Mouse (Mus musculus): ENCODE data around the gene Nudcd2.

The Nudcd2 gene

DNA sequence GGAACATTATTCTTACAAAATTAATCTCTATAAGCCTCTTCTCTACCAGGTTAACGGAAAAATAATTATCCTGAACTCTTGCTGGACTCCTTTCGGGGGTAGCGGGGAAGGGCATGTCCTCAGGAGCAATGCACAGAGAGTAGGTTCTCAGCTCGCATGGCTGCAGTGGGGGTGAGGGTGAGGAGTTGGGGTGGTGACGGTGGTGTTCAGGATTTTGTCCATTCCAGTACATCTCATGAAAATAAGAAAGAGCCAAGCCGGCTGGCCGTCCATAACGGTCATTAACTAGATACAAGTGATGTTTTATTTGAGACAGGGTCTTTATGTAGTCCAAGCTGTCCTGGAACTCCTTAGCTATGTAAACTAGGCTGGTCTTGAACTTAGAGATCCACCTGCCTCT is 22.5 kb downstream of the Nudcd2 start:
- DNase-seq = no peak

DNA sequence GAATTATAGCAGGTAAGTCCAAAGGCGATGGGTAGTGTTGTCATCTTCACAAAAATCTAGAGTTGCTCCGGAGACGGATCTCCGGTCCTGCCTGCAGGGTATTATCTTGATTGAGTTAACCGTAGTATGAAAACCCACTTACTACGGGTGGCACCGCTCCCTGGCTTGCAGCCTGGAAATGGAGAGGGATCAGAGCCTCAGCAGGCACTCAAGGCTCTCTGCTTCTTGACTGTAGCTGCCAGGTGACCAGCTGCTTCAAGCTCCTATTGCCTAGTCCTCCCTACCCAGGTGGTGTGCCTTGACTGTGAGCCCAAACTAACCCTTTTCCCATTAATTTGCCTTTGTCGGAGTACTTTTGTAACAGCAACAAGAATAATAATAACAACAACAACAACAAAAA is 26.4 kb downstream of the Nudcd2 start:
- DNase-seq = no peak

DNA sequence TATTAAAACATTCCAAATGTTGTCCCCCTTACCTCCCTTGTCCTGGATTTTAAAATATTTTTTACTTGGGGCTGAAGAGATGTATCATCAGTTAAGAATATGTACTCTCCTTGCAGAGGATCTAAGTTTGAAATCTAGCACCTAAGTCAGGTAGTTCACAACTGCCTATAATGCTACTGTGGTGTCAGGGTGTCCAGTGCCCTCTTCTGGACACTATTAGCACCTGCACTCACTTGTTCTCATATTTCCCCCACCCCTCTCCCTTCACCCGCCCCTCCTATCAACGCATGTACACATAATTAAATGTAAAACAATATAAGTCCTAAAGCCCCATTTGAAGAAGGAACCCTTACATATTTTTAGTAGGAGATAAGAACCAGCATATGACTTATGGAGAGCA is 29.9 kb downstream of the Nudcd2 start:
- DNase-seq = peak; percentile 22

DNA sequence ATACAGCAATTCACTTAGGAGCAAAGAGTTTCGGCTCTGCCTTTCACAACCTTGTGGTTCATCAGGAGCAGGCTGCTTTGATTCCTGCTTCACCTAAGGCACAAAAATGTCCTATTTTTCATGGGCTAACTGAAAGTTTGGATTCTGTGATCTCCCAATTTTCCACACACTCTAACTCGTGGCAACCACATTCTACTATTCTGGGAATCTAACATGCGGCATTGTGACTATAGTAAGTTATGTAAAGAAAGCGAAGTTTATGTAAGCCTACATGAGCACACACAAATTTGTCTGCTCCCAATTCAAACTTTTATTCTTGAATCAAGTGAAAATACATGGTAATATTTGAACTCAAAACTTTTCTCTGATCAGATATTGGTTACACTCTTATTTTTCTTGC is 31.2 kb downstream of the Nudcd2 start:
- no peak for DNase-seq

DNA sequence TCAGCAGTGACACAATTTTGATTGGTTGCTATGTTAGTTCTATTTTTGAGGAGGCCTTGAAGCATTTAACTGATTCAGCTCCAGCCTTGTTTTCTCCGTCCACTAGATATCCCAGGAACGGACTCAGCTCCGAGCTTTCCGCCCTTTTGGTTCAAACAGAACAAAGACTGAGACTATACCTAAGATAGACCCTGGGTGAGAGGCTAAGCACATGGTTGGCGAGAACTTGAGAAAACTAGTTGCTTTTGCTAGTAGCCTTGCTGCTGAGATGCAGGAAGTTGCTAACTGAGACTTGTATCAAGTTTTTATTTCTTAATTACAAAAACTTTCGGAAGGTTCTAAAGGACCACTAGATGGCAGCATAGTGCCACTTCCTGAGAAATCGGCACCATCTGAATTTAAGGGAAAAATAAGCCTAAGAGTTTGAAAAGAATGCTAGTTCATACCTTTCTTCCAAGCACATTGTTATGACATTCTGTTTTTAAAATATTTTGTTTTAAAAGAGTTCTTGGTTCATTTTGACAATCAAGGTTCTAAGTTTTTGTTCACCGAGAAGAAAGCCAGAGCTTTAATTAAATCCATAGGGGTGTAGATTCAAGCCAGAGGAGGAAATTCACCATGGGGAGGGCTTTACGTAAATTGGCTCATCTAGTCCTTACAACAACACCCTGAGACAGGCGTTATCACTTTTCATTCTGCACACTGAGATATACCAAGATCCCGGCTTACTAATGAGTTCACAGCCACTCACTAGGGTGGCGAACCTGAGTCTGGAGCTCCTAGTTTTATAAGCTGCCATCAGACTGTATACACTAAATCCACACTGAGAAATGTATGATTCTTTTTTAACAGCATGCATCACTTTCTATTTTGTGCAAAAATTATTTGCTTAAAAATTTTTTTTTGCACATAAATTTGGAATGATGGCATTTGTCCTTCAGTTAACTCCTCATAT is 42.1 kb downstream of the Nudcd2 start:
- DNase-seq = peak; percentile 72

DNA sequence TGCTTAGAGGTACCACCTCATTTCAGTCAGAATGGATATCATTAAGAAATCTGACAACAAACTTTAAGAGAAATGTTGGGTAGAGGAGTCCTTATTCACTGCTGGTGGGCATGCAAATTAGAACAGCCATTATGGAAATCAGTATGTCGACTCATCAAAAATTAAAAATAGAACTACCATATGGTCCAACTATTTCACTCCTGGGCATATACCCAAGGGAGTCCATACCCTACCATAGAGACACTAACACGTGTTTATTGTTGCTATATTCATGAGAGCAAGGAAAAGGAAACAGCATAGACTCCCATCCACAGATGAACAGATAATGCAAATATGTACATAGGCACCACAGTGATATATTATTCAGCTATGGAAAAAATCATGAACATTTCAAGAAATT is 48.4 kb downstream of the Nudcd2 start:
- DNase-seq = no peak

DNA sequence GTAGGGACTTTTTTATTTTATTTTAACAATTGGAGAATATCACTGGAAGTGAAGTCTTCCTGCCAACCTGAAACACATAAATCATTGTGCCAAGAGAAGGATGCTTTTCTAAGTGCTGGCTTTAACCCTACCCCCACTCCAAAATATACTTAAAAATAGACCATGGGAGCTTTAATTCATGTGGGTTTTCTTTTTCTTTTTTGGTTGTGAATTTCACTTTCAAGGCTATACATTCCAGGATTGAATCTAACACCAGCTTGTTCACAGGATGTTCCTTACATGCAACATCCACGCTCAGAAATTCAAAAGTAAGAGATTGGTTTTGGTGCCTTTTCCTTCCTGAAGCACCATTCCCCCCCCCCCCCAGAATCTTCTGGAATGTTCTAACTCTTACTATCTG is 49.9 kb downstream of the Nudcd2 start:
- DNase-seq = no peak

DNA sequence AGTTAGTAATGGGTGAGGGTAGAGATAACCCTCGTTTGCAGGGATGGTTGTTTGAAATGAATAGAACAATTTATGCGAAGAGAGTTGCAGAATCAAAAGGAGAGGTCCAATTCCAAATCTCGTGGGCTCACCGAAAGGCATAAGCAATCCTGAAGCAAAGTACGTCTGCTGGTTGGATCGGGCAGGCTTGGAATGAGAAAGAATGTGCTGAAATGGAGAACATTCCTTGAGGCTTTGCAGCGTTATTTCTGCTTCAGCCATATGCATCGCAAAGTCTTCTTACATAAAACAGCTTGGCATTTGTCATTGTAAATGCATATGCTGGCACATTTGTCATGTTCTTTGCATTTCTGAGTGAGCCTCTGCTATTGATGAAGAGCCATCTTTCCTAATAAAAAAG is 50.9 kb downstream of the Nudcd2 start:
- no peak for DNase-seq

DNA sequence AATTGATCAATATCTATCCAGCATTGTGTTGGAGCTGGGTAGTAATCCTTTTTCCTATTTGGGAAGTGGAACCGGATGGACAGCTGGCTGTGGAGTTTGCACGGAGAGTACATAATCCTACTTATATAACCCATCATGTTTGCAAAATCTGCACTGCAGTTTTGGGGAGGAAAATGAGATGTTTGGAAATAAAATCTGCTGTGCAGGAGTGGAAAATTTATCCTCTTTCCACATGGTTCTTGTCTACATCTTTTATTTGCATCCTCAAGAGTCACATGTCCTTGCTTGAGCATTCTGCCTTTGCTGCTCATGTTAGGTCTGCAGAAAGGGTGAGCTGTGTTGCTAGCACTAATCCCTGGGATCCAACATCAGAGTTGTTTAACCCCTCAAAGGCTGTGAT is 53.4 kb downstream of the Nudcd2 start:
- DNase-seq = no peak

All from embryo, embryonic 11 days (tissue).